Mouse (Mus musculus): ENCODE measurements around the gene Gm44973. TPM values are rescaled to one million over a fixed set of nuclear protein-coding genes. Genes with fewer than 3 reads are reported as not detected.
"Not testable (repeated sequence)": the region's sequence is repeated elsewhere in the genome, so short reads cannot be mapped to it uniquely, and the experiment has no call there.

The Gm44973 gene
- polyA plus RNA-seq, 1 experiment from 2014 or later: not detected

- not testable (repeated sequence) for H3K4me3 ChIP-seq (ENCODE audit: control insufficient read depth in 1 of 2, insufficient read depth in 1 of 2, low read depth in 1 of 2, low read length in 2 of 2); H3K9ac ChIP-seq (ENCODE audit: low read length); H3K27ac ChIP-seq (replicated peaks in 1 of 2; ENCODE audit: control insufficient read depth in 1 of 2, insufficient read depth in 1 of 2, low read depth in 2 of 2, low read length in 2 of 2); ATAC-seq (ENCODE audit: insufficient number of reproducible peaks, insufficient read depth, low FRiP score, low read depth); H3K4me1 ChIP-seq (ENCODE audit: control insufficient read depth in 2 of 2, insufficient read depth in 2 of 2, low read length in 2 of 2); H3K9me3 ChIP-seq (ENCODE audit: control insufficient read depth, low read length); H3K4me2 ChIP-seq (ENCODE audit: low read length); H3K27me3 ChIP-seq (ENCODE audit: control insufficient read depth, insufficient read depth, low read length)
- 70% methylated on average over 8 of the region's 8 CpGs for WGBS
- H3K36me3 ChIP-seq (ENCODE audit: control insufficient read depth, insufficient read depth, low read length): peaks cover 15% of the 10 kb centered on the region
These were observed 12.4 kb upstream of the Gm44973 start for GRCm38 (mm10) chr7:5002876-5003275.

- Histone ChIP-seq H3K9ac (ENCODE audit: low read length) (no peak overlapping the region), H3K36me3 (ENCODE audit: control insufficient read depth, insufficient read depth, low read length) (peaks cover 69% of the 10 kb centered on the region), H3K27ac (replicated peaks in 1 of 2; ENCODE audit: control insufficient read depth in 1 of 2, insufficient read depth in 1 of 2, low read depth in 2 of 2, low read length in 2 of 2) (no peak overlapping the region), H3K9me3 (ENCODE audit: control insufficient read depth, low read length) (no peaks in the 10 kb centered on the region), H3K4me2 (ENCODE audit: low read length) (no peak overlapping the region), H3K4me3 (ENCODE audit: control insufficient read depth in 1 of 2, insufficient read depth in 1 of 2, low read depth in 1 of 2, low read length in 2 of 2) (no peak overlapping the region), H3K4me1 (ENCODE audit: control insufficient read depth in 2 of 2, insufficient read depth in 2 of 2, low read length in 2 of 2) (0 out of 4 replicates have a peak, but pooled peaks cover 0 to 2% of the 10 kb centered on the region in 2 experiments), H3K27me3 (ENCODE audit: control insufficient read depth, insufficient read depth, low read length) (no peaks in the 10 kb centered on the region)
- WGBS: 95% methylated on average over 26 of the region's 26 CpGs
- no peak for ATAC-seq (ENCODE audit: insufficient number of reproducible peaks, insufficient read depth, low FRiP score, low read depth)
These were observed 7.1 kb upstream of the Gm44973 start for GRCm38 (mm10) chr7:5008229-5008628.

- Histone ChIP-seq H3K4me3 (ENCODE audit: control insufficient read depth in 1 of 2, insufficient read depth in 1 of 2, low read depth in 1 of 2, low read length in 2 of 2) (no peak overlapping the region), H3K36me3 (ENCODE audit: control insufficient read depth, insufficient read depth, low read length) (peaks cover 58% of the 10 kb centered on the region), H3K27me3 (ENCODE audit: control insufficient read depth, insufficient read depth, low read length) (no peaks in the 10 kb centered on the region), H3K4me2 (ENCODE audit: low read length) (0 out of 2 replicates have a peak overlapping the region, but pooled peaks have one; percentile 65), H3K9me3 (ENCODE audit: control insufficient read depth, low read length) (no peaks in the 10 kb centered on the region), H3K4me1 (ENCODE audit: control insufficient read depth in 2 of 2, insufficient read depth in 2 of 2, low read length in 2 of 2) (peaks cover 0 to 10% of the 10 kb centered on the region in 2 experiments; a peak in 2 of 4 replicates), H3K9ac (ENCODE audit: low read length) (no peak overlapping the region), H3K27ac (replicated peaks in 1 of 2; ENCODE audit: control insufficient read depth in 1 of 2, insufficient read depth in 1 of 2, low read depth in 2 of 2, low read length in 2 of 2) (no peak overlapping the region)
- no peak for ATAC-seq (ENCODE audit: insufficient number of reproducible peaks, insufficient read depth, low FRiP score, low read depth)
- 90% methylated on average over 27 of the region's 27 CpGs for WGBS
These were observed 2.4 kb upstream of the Gm44973 start for GRCm38 (mm10) chr7:5012681-5013513.

- WGBS: under 1% methylated on average over 42 of the region's 42 CpGs
- peaks cover 0 to 11% of the 10 kb centered on the region in 2 experiments; a peak in 2 of 4 replicates for H3K4me1 ChIP-seq (ENCODE audit: control insufficient read depth in 2 of 2, insufficient read depth in 2 of 2, low read length in 2 of 2)
- ATAC-seq (ENCODE audit: insufficient number of reproducible peaks, insufficient read depth, low FRiP score, low read depth): peak; percentile 78
These were observed 812 bp upstream of the Gm44973 start, which contains the start of the genes Zfp524 and Fiz1 for GRCm38 (mm10) chr7:5014251-5015117. TSS of gene Zfp524 (plus strand) at chr7:5014415. TSS of gene Fiz1 (minus strand) at chr7:5014697.

GRCm38 (mm10) chr7:5016057-5016456 lies 761 bp downstream of the Gm44973 start:
- H3K27ac ChIP-seq (replicated peaks in 1 of 2; ENCODE audit: control insufficient read depth in 1 of 2, insufficient read depth in 1 of 2, low read depth in 2 of 2, low read length in 2 of 2): peak overlapping the region; percentile 72 to 97
- peak overlapping the region; percentile 64 to 84 for H3K4me3 ChIP-seq (ENCODE audit: control insufficient read depth in 1 of 2, insufficient read depth in 1 of 2, low read depth in 1 of 2, low read length in 2 of 2)
- H3K9ac ChIP-seq (ENCODE audit: low read length): peak overlapping the region; percentile 76
- ATAC-seq (ENCODE audit: insufficient number of reproducible peaks, insufficient read depth, low FRiP score, low read depth): no peak
- no peaks in the 10 kb centered on the region for H3K27me3 ChIP-seq (ENCODE audit: control insufficient read depth, insufficient read depth, low read length)
- peaks cover 27% of the 10 kb centered on the region for H3K36me3 ChIP-seq (ENCODE audit: control insufficient read depth, insufficient read depth, low read length)
- H3K9me3 ChIP-seq (ENCODE audit: control insufficient read depth, low read length): no peaks in the 10 kb centered on the region
- WGBS: 66% methylated on average over 3 of the region's 3 CpGs
- peak overlapping the region; percentile 70 for H3K4me2 ChIP-seq (ENCODE audit: low read length)
- H3K4me1 ChIP-seq (ENCODE audit: control insufficient read depth in 2 of 2, insufficient read depth in 2 of 2, low read length in 2 of 2): peaks cover 0 to 14% of the 10 kb centered on the region in 2 experiments; a peak in 2 of 4 replicates

More at GRCm38 (mm10) chr7:5014251-5015117, 812 bp upstream of the Gm44973 start, which contains the start of the genes Zfp524 and Fiz1:
- Histone ChIP-seq H3K4me2 (ENCODE audit: low read length) (peak within 1 kb of the TSS; percentile 70), H3K9ac (ENCODE audit: low read length) (peak within 1 kb of the TSS; percentile 88), H3K9me3 (ENCODE audit: control insufficient read depth, low read length) (no peaks in the 10 kb centered on the region), H3K4me3 (ENCODE audit: control insufficient read depth in 1 of 2, insufficient read depth in 1 of 2, low read depth in 1 of 2, low read length in 2 of 2) (peak within 1 kb of the TSS; percentile 64 to 84), H3K27ac (replicated peaks in 1 of 2; ENCODE audit: control insufficient read depth in 1 of 2, insufficient read depth in 1 of 2, low read depth in 2 of 2, low read length in 2 of 2) (peak within 1 kb of the TSS; percentile 97 to 99), H3K36me3 (ENCODE audit: control insufficient read depth, insufficient read depth, low read length) (peaks cover 43% of the 10 kb centered on the region), H3K27me3 (ENCODE audit: control insufficient read depth, insufficient read depth, low read length) (no peaks in the 10 kb centered on the region)

- Histone ChIP-seq H3K27ac (replicated peaks in 1 of 2; ENCODE audit: control insufficient read depth in 1 of 2, insufficient read depth in 1 of 2, low read depth in 2 of 2, low read length in 2 of 2) (no peak overlapping the region), H3K4me1 (ENCODE audit: control insufficient read depth in 2 of 2, insufficient read depth in 2 of 2, low read length in 2 of 2) (peaks cover 4 to 20% of the 10 kb centered on the region in 2 experiments), H3K36me3 (ENCODE audit: control insufficient read depth, insufficient read depth, low read length) (peaks cover 23% of the 10 kb centered on the region), H3K4me2 (ENCODE audit: low read length) (no peak overlapping the region), H3K9me3 (ENCODE audit: control insufficient read depth, low read length) (no peaks in the 10 kb centered on the region), H3K27me3 (ENCODE audit: control insufficient read depth, insufficient read depth, low read length) (no peaks in the 10 kb centered on the region), H3K4me3 (ENCODE audit: control insufficient read depth in 1 of 2, insufficient read depth in 1 of 2, low read depth in 1 of 2, low read length in 2 of 2) (no peak overlapping the region), H3K9ac (ENCODE audit: low read length) (no peak overlapping the region)
- 98% methylated on average over 2 of the region's 2 CpGs for WGBS
- no peak for ATAC-seq (ENCODE audit: insufficient number of reproducible peaks, insufficient read depth, low FRiP score, low read depth)
These were observed 1.6 kb downstream of the Gm44973 start for GRCm38 (mm10) chr7:5016920-5017319.

GRCm38 (mm10) chr7:5017352-5017751 lies 2.1 kb downstream of the Gm44973 start:
- Histone ChIP-seq H3K27ac (replicated peaks in 1 of 2; ENCODE audit: control insufficient read depth in 1 of 2, insufficient read depth in 1 of 2, low read depth in 2 of 2, low read length in 2 of 2) (no peak overlapping the region), H3K9ac (ENCODE audit: low read length) (no peak overlapping the region), H3K4me1 (ENCODE audit: control insufficient read depth in 2 of 2, insufficient read depth in 2 of 2, low read length in 2 of 2) (peaks cover 4 to 20% of the 10 kb centered on the region in 2 experiments), H3K36me3 (ENCODE audit: control insufficient read depth, insufficient read depth, low read length) (peaks cover 23% of the 10 kb centered on the region), H3K4me2 (ENCODE audit: low read length) (no peak overlapping the region), H3K27me3 (ENCODE audit: control insufficient read depth, insufficient read depth, low read length) (no peaks in the 10 kb centered on the region), H3K4me3 (ENCODE audit: control insufficient read depth in 1 of 2, insufficient read depth in 1 of 2, low read depth in 1 of 2, low read length in 2 of 2) (no peak overlapping the region), H3K9me3 (ENCODE audit: control insufficient read depth, low read length) (no peaks in the 10 kb centered on the region)
- 88% methylated on average over 13 of the region's 16 CpGs for WGBS
- no peak for ATAC-seq (ENCODE audit: insufficient number of reproducible peaks, insufficient read depth, low FRiP score, low read depth)
